Comparison of ENCODE assay signal across 29 mouse cellular contexts in genomic region chr13:47232163-47232562, GRCm38 (mm10).
DNase-seq lines count a peak whose midpoint lies in the region; ATAC-seq and TF ChIP-seq lines count a peak whose summit lies in the region.
"Had no signal": no experiment of that assay in that cellular context is flagged by ENCODE, and none has a peak within 500 bp of the region (broad histone marks: within the 10 kb centered on the region; RNA-seq: fewer than 3 reads in every experiment).

No protein-coding gene starts in this region.

- no peaks in the 10 kb centered on the region for H3K36me3 ChIP-seq in lung, embryonic 14.5 days (ENCODE audit: insufficient read depth)
- no peaks in the 10 kb centered on the region for H3K36me3 ChIP-seq in kidney, embryonic 16.5 days (ENCODE audit: insufficient read depth, low read length)
- H3K36me3 ChIP-seq: heart, embryonic 13.5 days; kidney, embryonic 15.5 days; limb, embryonic 10.5 days; limb, embryonic 15.5 days; midbrain, embryonic 10.5 days; midbrain, embryonic 15.5 days had no signal

- ATAC-seq in lung, embryonic 14.5 days (ENCODE audit: insufficient read depth) = no peak
- peak; percentile 63 for ATAC-seq in common myeloid progenitor, adult 5-6 weeks (replicated peaks; ENCODE audit: low read depth, poor library complexity, severe bottlenecking)
- peak; percentile 83 for ATAC-seq in monocyte, adult 5-6 weeks (replicated peaks; ENCODE audit: insufficient number of reproducible peaks, low FRiP score, low TSS enrichment, poor library complexity, severe bottlenecking)
- ATAC-seq in kidney, embryonic 16.5 days (ENCODE audit: low FRiP score, low TSS enrichment) = no peak
- ATAC-seq: activated CD4-positive, CD25-positive, alpha-beta regulatory T cell, adult 4 months; forebrain, embryonic 14.5 days; hindbrain, embryonic 16.5 days; midbrain, embryonic 15.5 days had no signal

- H3K9me3 ChIP-seq in lung, embryonic 14.5 days (ENCODE audit: low read depth, low read length) = no peaks in the 10 kb centered on the region
- H3K9me3 ChIP-seq in kidney, embryonic 16.5 days (ENCODE audit: low read length) = no peaks in the 10 kb centered on the region
- H3K9me3 ChIP-seq: heart, embryonic 13.5 days; kidney, embryonic 15.5 days; limb, embryonic 10.5 days; limb, embryonic 15.5 days; liver, embryonic 15.5 days; midbrain, embryonic 10.5 days; midbrain, embryonic 15.5 days had no signal

- no peaks in the 10 kb centered on the region for H3K4me1 ChIP-seq in lung, embryonic 14.5 days (ENCODE audit: insufficient read depth)
- peaks cover 57% of the 10 kb centered on the region for H3K4me1 ChIP-seq in bone marrow macrophage, adult 2 months (ENCODE audit: control insufficient read depth, insufficient read depth, low read length)
- H3K4me1 ChIP-seq in kidney, embryonic 16.5 days (ENCODE audit: insufficient read depth, low read length) = no peaks in the 10 kb centered on the region
- H3K4me1 ChIP-seq: kidney, embryonic 15.5 days; limb, embryonic 10.5 days; limb, embryonic 15.5 days; liver, embryonic 15.5 days; midbrain, embryonic 15.5 days had no signal

- TF ChIP-seq POLR2A in bone marrow macrophage, adult 2 months (IDR thresholded peaks at IDR 0.05; ENCODE audit: borderline replicate concordance, low read depth, low read length) = no peak

- no peak overlapping the region for H3K4me2 ChIP-seq in lung, embryonic 14.5 days
- H3K4me2 ChIP-seq in kidney, embryonic 16.5 days (replicated peaks; ENCODE audit: low read depth, low read length) = no peak overlapping the region
- H3K4me2 ChIP-seq: heart, embryonic 13.5 days; kidney, embryonic 15.5 days; limb, embryonic 15.5 days; liver, embryonic 15.5 days; midbrain, embryonic 15.5 days had no signal

- H3K9ac ChIP-seq in lung, embryonic 14.5 days = no peak overlapping the region
- H3K9ac ChIP-seq in kidney, embryonic 16.5 days (replicated peaks; ENCODE audit: low read length) = no peak overlapping the region
- H3K9ac ChIP-seq: heart, embryonic 13.5 days; kidney, embryonic 15.5 days; limb, embryonic 15.5 days; liver, embryonic 15.5 days; midbrain, embryonic 15.5 days had no signal

- H3K27me3 ChIP-seq in lung, embryonic 14.5 days (ENCODE audit: insufficient read depth, low read length) = no peaks in the 10 kb centered on the region
- H3K27me3 ChIP-seq in kidney, embryonic 16.5 days (ENCODE audit: insufficient read depth, low read length) = no peaks in the 10 kb centered on the region
- H3K27me3 ChIP-seq: heart, embryonic 13.5 days; kidney, embryonic 15.5 days; limb, embryonic 15.5 days; liver, embryonic 15.5 days; midbrain, embryonic 15.5 days had no signal

- H3K4me3 ChIP-seq in lung, embryonic 14.5 days (ENCODE audit: low read depth, low read length) = no peak overlapping the region
- peak overlapping the region; percentile 6; the same call in 1 of the 2 replicates for H3K4me3 ChIP-seq in bone marrow macrophage, adult 2 months (ENCODE audit: insufficient read depth, low read length)
- no peak overlapping the region for H3K4me3 ChIP-seq in kidney, embryonic 16.5 days (ENCODE audit: low read length)
- H3K4me3 ChIP-seq: heart, adult 2 months; heart, embryonic 13.5 days; kidney, embryonic 15.5 days; limb, embryonic 10.5 days; limb, embryonic 15.5 days; liver, embryonic 15.5 days; midbrain, embryonic 10.5 days; midbrain, embryonic 15.5 days had no signal

- H3K27ac ChIP-seq in lung, embryonic 14.5 days (ENCODE audit: low read depth) = no peak overlapping the region
- peak overlapping the region; percentile 95 for H3K27ac ChIP-seq in bone marrow macrophage, adult 2 months (ENCODE audit: insufficient read depth, low read depth, low read length)
- H3K27ac ChIP-seq in kidney, embryonic 16.5 days (ENCODE audit: low read length) = no peak overlapping the region
- H3K27ac ChIP-seq: heart, adult 2 months; heart, embryonic 13.5 days; kidney, embryonic 15.5 days; limb, embryonic 10.5 days; limb, embryonic 15.5 days; liver, embryonic 15.5 days; midbrain, embryonic 15.5 days had no signal

- WGBS in lung, embryonic 14.5 days = 77% methylated on average over 6 of the region's 6 CpGs
- WGBS in kidney, embryonic 16.5 days = 82% methylated on average over 6 of the region's 6 CpGs

- DNase-seq in lung, embryonic 14.5 days = peak; percentile 24
- DNase-seq in lung, postnatal 4 days = no peak
- DNase-seq: adrenal gland, adult 8-10 months; B cell, adult 2 months; cerebellum, adult 8-10 months; cerebellum, postnatal 25 days; gastrocnemius, postnatal 25 days; heart, adult 2 months; heart, postnatal 10 days; kidney, adult 18-20 months; kidney, postnatal 36 days; layer of hippocampus, postnatal 36 days; lung, postnatal 14 days; right cerebral cortex, postnatal 4 days; thymus, postnatal 4 days had no signal

- TF ChIP-seq CTCF in lung, embryonic 14.5 days (IDR thresholded peaks at IDR 0.05; ENCODE audit: low read depth) = no peak
- TF ChIP-seq CTCF in bone marrow macrophage, adult 2 months (IDR thresholded peaks at IDR 0.05; ENCODE audit: low read depth, low read length) = no peak

Comparison
In these comparisons a context has a peak if more than half of its experiments do, and no peak if none do; other contexts are left out.
1. ATAC-seq: peak in common myeloid progenitor, adult 5-6 weeks (single experiment) and monocyte, adult 5-6 weeks (single experiment); none in lung, embryonic 14.5 days (single experiment) and kidney, embryonic 16.5 days (single experiment).